Mouse (Mus musculus): ENCODE data around the gene Slc6a12.
A peak's percentile ranks its signal among the peaks of the same experiment; 100 is the strongest.

The Slc6a12 gene

GRCm38 (mm10) chr6:121343026-121343770 is at the start of gene Slc6a12:
Gene Slc6a12 (plus strand): TSS chr6:121343076.
- no peak for DNase-seq (ENCODE audit: extremely low spot score)

GRCm38 (mm10) chr6:121299317-121299716 is 43.6 kb upstream of the Slc6a12 start:
- no peak for DNase-seq (ENCODE audit: extremely low spot score)

GRCm38 (mm10) chr6:121299954-121300353 is 42.9 kb upstream of the Slc6a12 start, which contains the start of gene Slc6a13:
Gene Slc6a13 (plus strand): TSS chr6:121300227.
- peak; percentile 82 for DNase-seq (ENCODE audit: extremely low spot score)

GRCm38 (mm10) chr6:121300504-121300903 is 42.4 kb upstream of the Slc6a12 start:
- DNase-seq (ENCODE audit: extremely low spot score): no peak

DNA sequence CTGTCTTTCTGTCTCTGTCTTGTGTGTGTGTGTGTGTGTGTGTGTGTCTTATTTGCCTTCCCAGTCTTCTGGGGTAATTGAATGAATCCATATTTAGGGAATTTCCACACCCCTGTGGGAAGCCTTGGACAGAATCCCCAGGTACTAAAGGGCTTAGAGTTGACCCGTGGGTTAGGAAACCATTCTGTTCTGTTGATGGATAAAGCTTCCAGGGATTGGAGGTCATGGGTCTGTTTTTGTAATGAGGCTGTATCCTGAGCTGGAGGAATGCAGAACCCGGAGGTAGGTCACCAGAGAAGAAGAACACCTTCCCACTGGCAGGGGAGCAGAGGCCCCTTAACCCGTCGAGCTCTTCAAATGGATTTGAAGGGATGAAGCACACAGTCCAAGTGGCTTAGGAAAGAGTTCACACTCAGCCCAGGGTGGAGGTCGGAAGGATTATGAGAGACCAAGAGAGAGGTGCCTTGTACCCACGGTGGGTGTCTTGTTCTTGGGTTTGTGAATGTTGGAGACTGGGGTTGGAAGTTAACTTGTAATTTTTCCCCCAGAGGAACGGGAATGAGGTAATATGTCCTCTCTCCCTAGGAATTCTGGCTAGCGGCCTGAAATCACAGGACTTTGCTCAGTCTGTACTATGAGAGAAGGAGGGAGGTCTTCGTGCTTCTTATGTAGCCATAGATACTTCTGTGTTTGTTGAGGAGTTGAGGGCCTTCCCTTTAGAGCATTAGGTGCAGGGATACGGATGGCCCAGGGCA is 39.2 kb upstream of the Slc6a12 start:
- DNase-seq (ENCODE audit: extremely low spot score): no peak

DNA sequence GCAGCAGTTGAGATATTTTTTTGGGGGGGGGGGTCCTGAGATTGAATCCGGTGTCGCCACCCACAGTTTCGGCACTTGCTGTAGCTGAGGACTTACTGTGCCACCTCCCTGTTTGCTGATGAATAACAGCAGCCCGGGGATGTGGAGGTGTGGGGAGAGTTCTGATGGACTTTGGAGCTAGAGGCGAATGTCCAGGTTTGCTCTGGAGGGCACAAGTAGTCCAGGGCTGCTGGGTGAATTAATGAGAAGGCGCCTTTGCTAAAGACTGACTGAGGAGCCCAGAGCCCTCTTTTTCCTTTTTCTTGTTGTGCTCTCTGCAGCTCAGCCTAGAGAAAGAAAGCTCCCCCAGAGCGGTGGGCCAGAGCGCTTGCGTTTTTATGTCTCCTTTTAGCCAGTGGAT is 38.2 kb upstream of the Slc6a12 start:
- no peak for DNase-seq (ENCODE audit: extremely low spot score)

- DNase-seq (ENCODE audit: extremely low spot score): no peak
These were observed 37.3 kb upstream of the Slc6a12 start for GRCm38 (mm10) chr6:121305571-121305970.

DNA sequence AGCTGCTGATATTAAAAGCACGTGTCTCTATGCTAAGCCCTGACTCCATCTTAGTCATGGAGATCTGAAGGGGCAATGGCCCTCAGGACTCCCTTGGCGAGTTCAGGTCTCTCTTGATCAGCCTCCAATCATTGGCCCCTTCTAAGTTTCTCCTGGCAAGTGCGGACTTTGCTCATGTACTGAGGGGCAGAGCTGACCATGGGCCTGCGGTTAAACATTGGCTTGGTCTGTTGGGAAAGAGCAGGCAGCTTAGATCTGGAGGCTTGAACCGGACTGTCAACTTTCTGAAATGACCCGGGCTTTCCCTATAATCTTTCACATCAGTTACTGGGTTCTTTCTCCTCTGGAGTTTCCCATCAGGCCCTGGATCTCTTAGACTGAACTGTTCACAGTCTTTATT is 31.9 kb upstream of the Slc6a12 start:
- DNase-seq (ENCODE audit: extremely low spot score): no peak

DNA sequence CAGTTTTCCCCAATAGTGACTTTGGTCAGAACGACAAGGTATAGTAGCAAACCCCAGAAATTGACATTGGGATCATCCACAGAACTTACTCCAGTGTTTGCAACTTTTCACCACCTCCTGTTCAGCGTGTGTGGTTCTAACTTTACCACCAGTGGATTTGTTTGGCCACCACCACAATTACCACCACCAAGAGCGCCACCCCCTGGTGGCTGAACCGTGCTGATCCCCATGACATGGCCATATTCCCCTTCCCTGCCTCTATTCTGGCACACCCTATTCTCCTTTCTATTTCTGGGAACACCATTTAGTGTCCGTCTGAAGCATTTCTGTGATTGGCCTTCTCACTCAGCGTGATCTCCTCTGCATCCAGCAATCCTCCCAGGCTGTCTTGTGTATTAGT is 23.8 kb upstream of the Slc6a12 start:
- no peak for DNase-seq (ENCODE audit: extremely low spot score)

DNA sequence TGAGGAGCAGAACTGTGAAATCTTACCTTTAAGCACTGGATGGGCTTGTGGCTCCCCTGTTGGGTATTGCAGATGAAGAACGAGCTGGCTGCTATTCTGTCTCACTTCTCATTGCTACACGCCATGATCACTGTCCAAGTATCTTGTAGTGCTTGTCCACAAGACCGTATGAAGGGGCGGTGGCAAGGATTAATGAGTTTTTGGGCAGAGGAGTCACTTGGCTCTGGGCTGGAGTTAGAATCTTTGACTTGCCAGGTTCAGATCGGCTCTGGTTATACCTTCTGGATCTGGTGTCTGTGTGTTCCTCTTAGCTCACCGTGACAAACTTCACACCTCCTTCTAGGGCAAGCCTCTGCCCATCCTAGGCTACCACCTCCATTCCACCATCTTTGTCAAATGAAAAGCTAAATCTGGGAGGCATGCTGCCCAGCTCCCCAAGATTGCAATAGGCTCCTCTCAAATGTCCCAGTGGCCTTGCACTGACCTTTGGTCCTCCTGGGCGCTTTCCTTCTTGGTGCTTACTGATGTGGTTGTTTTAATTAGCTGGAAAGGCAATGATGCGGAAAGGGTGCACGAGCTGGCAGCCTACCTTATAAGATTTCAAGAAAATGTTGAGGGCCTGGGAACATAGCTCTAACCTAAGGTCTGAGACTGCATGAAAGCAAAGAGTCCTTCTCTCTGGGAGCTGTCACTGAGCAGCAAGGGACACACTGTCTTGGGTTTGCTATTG is 20.3 kb upstream of the Slc6a12 start:
- DNase-seq (ENCODE audit: extremely low spot score): no peak

DNA sequence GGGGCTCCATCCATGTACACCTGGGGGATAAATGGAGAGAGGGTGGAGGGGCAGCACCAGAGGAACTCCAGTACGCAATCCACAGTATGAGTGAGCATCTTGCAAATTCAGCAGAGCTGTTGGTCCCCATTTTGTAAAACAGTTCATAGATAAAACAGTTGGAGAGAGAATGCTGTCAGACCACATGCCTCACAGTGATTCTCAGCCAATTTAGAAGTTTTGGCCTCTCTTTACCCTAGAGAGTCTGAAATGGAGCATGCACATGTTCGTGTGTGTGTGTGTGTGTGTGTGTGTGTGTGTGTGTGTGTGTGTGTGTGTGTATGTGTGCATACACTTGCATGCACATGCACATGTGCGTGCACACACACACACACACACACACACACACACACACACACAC is 17.6 kb upstream of the Slc6a12 start:
- no peak for DNase-seq (ENCODE audit: extremely low spot score)

DNA sequence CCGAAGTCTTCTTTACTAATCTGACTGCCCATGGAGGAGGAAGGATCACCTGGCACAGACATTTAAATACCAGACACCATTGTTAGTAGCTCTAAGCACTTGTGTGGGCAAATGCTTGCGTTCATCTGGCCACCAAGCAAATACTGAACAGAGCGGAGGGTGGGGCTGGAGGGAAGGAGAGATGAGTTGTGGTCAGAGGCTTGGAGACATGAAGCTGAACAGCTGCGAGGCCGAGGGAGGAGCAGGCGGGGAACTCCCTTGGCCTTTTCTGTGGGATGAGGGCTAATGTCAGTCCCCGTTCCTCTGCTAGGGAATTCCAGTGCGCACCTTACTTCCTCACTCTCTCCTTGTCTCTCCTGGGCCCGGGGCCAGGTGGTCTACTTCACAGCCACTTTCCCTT is 17.1 kb upstream of the Slc6a12 start:
- no peak for DNase-seq (ENCODE audit: extremely low spot score)

- DNase-seq (ENCODE audit: extremely low spot score): peak; percentile 39
These were observed 16.3 kb upstream of the Slc6a12 start for GRCm38 (mm10) chr6:121326486-121327069.

DNA sequence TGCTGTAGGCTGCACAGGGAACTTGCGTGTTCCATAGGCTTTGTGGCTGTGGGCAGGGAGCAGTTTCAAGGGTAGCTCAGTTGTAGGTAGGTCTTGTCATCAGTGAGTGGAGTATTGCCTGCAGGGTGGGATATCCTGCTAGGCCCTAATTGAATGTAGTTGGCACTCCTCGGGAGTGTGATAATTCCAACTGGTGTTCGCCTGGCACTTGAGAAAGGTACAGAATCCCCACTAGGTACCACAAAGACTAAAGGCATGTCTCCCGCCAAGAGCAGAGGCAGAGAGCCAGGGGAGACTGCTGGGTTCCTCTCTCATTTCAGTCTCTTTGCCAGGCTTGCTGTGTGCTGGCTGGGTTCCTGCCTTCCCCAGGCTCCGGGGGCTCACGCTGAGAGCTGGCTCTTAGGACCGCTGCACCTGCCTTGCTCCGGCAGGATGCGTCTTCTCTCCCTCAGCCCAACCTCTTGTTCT is 14.4 kb upstream of the Slc6a12 start:
- DNase-seq (ENCODE audit: extremely low spot score): no peak

DNA sequence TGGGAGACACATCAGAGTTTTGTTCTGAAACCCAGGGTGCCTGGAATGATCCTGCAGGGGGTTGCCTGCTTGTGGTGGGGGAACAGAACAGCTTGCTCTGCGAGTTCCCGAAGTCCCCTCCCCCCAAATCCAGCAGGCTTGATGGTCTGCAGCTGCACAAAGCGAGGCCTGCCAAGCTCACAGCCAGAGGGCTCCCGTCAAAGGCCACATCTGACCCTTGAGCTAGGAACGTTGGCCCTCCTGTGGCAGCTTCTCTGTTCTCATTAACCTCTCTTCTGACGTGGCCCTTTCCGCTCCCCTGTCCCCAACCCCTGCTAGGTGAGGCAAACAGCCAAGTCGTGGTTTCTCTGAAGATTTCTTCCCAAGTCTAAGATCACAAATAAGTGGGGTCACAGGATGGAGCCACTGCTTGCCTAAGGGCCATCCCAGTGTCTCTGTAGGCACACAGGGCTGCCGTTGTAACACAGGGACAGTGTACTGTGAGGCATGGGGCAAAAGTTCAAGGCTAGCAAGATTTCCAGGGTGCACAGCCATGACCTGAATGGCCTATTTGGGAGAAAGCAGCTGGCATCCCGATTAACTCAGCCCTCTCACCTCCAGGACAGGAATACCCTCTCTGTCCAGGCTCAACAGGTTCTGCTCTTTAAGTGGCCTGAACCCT is 12.9 kb upstream of the Slc6a12 start:
- DNase-seq (ENCODE audit: extremely low spot score): peak; percentile 58

GRCm38 (mm10) chr6:121335841-121336240 is 7.0 kb upstream of the Slc6a12 start:
- no peak for DNase-seq (ENCODE audit: extremely low spot score)

DNA sequence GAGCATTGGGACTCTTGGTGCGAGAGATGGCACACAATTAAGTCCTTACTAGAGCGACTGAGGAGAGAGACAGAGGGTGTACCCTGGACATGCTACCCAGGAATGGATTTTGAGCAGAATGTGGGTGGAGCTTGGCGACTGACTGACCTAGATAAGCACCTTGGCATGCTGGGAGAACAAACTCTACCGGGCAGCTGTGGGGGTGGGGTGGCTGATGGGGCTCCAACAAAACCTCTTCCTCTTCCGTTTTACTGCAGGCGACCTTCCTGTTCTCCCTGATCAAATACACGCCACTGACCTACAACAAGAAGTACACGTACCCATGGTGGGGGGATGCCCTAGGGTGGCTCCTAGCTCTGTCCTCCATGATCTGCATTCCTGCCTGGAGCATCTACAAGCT is 6.3 kb upstream of the Slc6a12 start:
- DNase-seq (ENCODE audit: extremely low spot score): no peak

DNA sequence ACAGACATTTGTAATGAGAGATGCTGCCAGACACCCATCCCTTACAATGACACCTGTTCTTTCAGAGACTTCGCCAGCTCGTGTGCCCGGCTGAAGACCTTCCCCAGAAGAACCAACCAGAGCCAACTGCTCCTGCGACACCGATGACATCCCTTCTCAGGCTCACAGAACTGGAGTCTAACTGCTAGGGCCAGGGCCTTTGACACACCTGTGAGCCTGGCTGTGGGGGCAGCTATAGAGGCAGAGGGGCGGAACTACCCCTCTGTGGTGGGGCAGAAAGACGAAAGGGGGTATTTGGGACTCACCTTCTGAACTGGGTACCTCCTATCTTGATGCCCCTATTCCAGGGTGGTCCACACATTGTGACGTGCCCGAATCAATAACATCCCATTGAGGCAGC is 5.6 kb upstream of the Slc6a12 start:
- DNase-seq (ENCODE audit: extremely low spot score): no peak

DNA sequence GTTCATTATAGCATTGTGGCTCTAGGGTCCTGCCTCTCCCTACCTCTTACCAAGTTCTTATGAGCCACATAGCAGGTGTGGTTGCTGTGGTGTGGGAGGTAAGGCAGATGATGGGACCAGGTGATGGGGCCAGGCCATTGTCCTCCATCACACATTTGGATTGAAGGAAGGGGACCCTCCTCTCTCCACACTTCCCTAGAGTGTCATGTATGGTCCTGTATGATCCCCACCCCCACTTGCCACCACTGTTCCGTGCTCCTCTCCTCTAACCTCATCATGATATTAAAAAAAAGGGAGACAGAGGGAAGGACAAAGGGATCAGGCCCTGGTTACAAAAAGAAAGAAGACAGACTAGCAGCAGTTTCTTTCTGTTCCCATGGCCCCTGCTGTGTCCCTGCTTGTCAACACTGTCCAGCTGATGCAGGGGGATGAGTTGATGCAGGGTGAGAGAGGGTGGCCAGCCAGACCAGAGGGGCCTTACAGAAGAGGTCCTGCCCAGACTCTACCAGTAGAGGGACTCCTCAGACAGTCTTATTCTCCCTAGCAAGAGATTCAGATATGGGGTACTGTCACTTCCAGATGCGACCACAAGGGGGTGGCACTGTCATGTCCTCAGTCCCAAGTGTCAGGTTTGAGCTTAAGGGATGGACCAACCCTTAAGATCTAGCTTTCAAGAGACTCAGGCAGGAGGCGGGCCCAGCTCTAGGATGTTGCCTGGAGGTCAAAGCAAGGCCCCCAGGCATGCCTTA is 4.9 kb upstream of the Slc6a12 start:
- peak; percentile 87 for DNase-seq (ENCODE audit: extremely low spot score)

- no peak for DNase-seq (ENCODE audit: extremely low spot score)
These were observed 4.4 kb upstream of the Slc6a12 start for GRCm38 (mm10) chr6:121338519-121338896.

GRCm38 (mm10) chr6:121341650-121342049 is 1.2 kb upstream of the Slc6a12 start:
- no peak for DNase-seq (ENCODE audit: extremely low spot score)

Measured in embryo, embryonic 9.5 days (tissue).